Mouse (Mus musculus) kidney, embryonic 14.5 days (tissue): Measurements from ENCODE around the gene Psmd1. TPM values are rescaled to one million over a fixed set of nuclear protein-coding genes. Genes with fewer than 3 reads are reported as not detected.
A peak's percentile ranks its signal among the peaks of the same experiment; 100 is the strongest.

Source experiments
- ATAC-seq: fragments of 200-750 bp; cut with Nextera tagmentation; 2 replicates; pipeline ENCODE4 v1.8.0; 2017; ENCODE audit warnings: moderate number of reproducible peaks, mild to moderate bottlenecking, moderate TSS enrichment, moderate library complexity; ENCODE audit not compliant: low FRiP score, low TSS enrichment
- H3K27ac ChIP-seq: fragments of 300-500 bp; sonication (generic); 2 replicates; pipeline ENCODE4 v1.5.1; 2014; ENCODE audit warnings: low read depth, mild to moderate bottlenecking, low read length, moderate library complexity, mixed read lengths
- H3K27me3 ChIP-seq: fragments of 300-500 bp; sonication (generic); 2 replicates; pipeline ENCODE4 v1.6.1; 2014; ENCODE audit warnings: mild to moderate bottlenecking, low read length; ENCODE audit not compliant: control insufficient read depth, insufficient read depth
- H3K36me3 ChIP-seq: fragments of 300-500 bp; sonication (generic); 2 replicates; pipeline ENCODE4 v1.6.1; 2014; ENCODE audit warnings: low read length, mixed read lengths; ENCODE audit not compliant: control insufficient read depth, insufficient read depth
- H3K4me1 ChIP-seq: fragments of 300-500 bp; sonication (generic); 2 replicates; pipeline ENCODE4 v1.6.1; 2014; ENCODE audit warnings: low read length, mixed read lengths; ENCODE audit not compliant: control insufficient read depth, insufficient read depth
- H3K4me2 ChIP-seq: fragments of 300-500 bp; sonication (generic); replicated peaks from 2 replicates; pipeline ENCODE4 v1.6.1; 2014; ENCODE audit warnings: low read depth, mild to moderate bottlenecking, low read length
- H3K4me3 ChIP-seq: fragments of 300-500 bp; sonication (generic); 2 replicates; pipeline ENCODE4 v1.5.1; 2014; ENCODE audit warnings: mild to moderate bottlenecking, low read length
- H3K9ac ChIP-seq: fragments of 300-500 bp; sonication (generic); 2 replicates; pipeline ENCODE4 v1.6.1; 2014; ENCODE audit warnings: low read depth, mild to moderate bottlenecking, low read length, moderate library complexity
- H3K9me3 ChIP-seq: fragments of 300-500 bp; sonication (generic); 2 replicates; pipeline ENCODE4 v1.6.1; 2016; ENCODE audit warnings: low read length; ENCODE audit not compliant: control insufficient read depth
- WGBS: fragments of 180-500 bp; shearing (Covaris S2); extraction: QIAGEN DNeasy Blood & Tissue Kit; methylation state at CpG from one replicate; pipeline ENCODE4 v1.1.7; 2014; 5-methylcytosine and 5-hydroxymethylcytosine counted together
- polyA plus RNA-seq: library from polyadenylated mRNA; unstranded; fragments of >200 nt; fragmentation: Nextera tagmentation; extraction: Ambion mirVana; gene quantifications from 2 replicates; pipeline ENCODE4 v1.2.1, GENCODE M21; 2014

Psmd1 gene
- polyA plus RNA-seq, 1 experiment from 2014 or later, result 207 TPM

DNA sequence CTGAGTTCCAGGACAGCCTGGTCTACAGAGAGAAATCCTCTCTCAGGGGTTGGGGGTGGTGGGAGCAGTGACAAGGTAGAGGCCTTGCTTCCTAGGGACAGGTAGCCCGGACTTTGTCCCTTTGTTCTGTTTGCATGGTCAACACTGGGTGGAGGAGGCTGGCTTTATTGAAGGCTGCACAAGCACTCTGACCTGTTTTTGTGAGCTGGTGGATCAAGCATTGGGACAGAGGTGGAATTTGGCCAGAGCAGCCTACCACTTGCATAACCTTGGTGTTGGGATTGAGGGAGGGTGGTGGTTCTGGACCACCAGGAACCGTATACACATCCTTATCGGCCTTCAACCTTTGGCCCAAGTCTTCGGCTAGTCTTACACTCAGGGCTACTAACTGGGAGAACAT, 7.9 kb upstream of the Psmd1 start:
- H3K9ac ChIP-seq, result no peak overlapping the region
- no peak overlapping the region for H3K27ac ChIP-seq
- no peaks in the 10 kb centered on the region for H3K9me3 ChIP-seq
- no peak overlapping the region for H3K4me3 ChIP-seq
- no peaks in the 10 kb centered on the region for H3K4me1 ChIP-seq
- H3K4me2 ChIP-seq, result no peak overlapping the region
- WGBS, result 94% methylated on average over 4 of the region's 4 CpGs
- no peak for ATAC-seq
- no peaks in the 10 kb centered on the region for H3K27me3 ChIP-seq
- H3K36me3 ChIP-seq, result no peaks in the 10 kb centered on the region

DNA sequence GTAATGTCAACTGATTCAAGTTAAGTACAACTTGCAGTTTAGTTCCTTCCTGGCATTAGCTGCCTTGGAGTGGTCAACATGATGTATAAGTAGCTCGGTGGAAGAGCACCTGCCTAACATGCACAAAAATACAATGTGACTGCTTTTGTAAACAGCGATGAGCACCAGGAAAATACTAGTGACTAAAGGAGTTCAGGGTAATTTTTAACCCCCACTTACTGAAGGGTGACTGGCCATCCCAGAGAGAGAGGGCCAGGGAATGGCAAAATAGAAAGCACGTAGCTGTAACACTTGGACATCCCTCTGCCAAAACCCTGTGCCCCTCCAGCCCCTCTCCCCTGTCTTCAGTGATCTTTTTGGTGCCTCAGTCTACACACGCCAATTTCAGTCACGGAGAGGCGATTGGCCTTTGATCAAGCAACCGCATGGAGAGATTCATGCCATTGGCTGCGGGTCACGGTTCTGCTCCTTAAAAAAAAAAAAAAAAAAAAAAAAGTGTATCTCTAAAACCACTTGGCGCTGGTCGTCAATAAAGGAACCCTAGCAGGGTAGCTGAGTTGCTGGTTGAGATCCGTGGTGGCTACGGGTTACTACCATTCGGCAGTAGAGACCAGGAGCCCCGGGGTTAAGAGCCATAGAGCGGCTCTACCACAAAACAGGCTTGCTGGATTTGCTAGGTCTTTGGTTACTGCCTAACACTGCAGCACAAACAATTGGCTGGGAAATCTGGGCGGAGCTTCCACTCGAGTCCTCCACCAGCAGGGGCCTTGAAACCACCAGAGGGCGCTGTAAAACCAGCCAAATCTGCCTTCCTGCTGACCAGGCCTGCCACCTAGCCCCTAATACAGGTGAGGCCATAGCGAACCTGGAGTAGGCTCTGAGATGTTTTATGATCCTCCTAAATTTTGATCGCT, 5.1 kb upstream of the Psmd1 start:
- H3K4me1 ChIP-seq, result no peaks in the 10 kb centered on the region
- ATAC-seq, result peak; percentile 83
- H3K27me3 ChIP-seq, result no peaks in the 10 kb centered on the region
- H3K36me3 ChIP-seq, result no peaks in the 10 kb centered on the region
- H3K9me3 ChIP-seq, result no peaks in the 10 kb centered on the region
- H3K4me2 ChIP-seq, result peak overlapping the region; percentile 45
- 8% methylated on average over 21 of the region's 21 CpGs for WGBS
- peak overlapping the region; percentile 17 for H3K4me3 ChIP-seq
- no peak overlapping the region for H3K27ac ChIP-seq
- H3K9ac ChIP-seq, result peak overlapping the region; percentile 3; the same call in 1 of the 2 replicates

DNA sequence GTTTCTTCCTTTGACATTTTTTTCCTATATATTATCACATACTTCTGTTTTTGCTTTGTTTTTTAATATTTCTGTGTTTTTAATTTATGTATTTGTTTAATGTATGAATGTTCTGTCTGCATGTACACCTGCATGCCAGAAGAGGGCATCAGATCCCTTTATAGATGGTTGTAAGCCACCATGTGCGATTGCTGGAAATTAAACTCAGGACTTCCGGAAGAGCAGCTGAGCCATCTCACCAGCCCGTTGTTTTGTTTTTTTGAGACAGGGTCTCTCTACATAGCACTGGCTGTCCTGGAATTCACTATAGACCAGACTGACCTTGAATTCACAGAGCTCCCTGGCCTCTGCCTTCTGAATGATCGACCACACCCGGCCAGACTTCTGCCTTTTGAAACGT, 1.7 kb upstream of the Psmd1 start:
- WGBS, result 87% methylated on average over 6 of the region's 6 CpGs
- no peaks in the 10 kb centered on the region for H3K9me3 ChIP-seq
- no peak for ATAC-seq

DNA sequence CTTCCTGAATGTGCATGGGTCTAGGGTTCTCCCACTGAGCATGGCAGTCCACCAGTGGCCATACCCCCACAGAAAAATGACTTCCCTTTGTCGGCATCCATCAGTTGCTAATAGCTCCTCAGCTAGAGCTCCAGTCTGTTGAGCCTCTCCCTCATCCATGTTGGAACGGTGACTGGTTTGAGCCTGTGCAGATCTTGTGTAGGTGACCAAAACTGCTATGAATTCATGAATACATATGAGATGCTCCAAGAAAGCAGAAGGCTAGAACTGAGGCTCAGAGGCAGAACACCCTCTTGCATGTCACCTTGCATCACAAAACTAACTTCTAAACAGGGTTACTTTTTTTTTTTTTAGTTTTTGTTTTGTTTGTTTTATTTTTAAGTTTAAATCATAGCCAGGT, 12.4 kb downstream of the Psmd1 start:
- Histone ChIP-seq H3K4me1 (no peaks in the 10 kb centered on the region), H3K27me3 (no peaks in the 10 kb centered on the region), H3K27ac (no peak overlapping the region), H3K9ac (no peak overlapping the region), H3K9me3 (no peaks in the 10 kb centered on the region), H3K36me3 (peaks cover 70% of the 10 kb centered on the region), H3K4me2 (no peak overlapping the region), H3K4me3 (no peak overlapping the region)
- WGBS, result 92% methylated on average over 2 of the region's 2 CpGs
- no peak for ATAC-seq

More for the DNA sequence above, 1.7 kb upstream of the Psmd1 start:
- H3K4me2 ChIP-seq, result no peak overlapping the region
- H3K36me3 ChIP-seq, result no peaks in the 10 kb centered on the region; the same call in 1 of the 2 replicates
- no peak overlapping the region for H3K4me3 ChIP-seq
- no peak overlapping the region for H3K9ac ChIP-seq
- peaks cover 9% of the 10 kb centered on the region for H3K4me1 ChIP-seq
- no peaks in the 10 kb centered on the region for H3K27me3 ChIP-seq
- no peak overlapping the region for H3K27ac ChIP-seq

DNA sequence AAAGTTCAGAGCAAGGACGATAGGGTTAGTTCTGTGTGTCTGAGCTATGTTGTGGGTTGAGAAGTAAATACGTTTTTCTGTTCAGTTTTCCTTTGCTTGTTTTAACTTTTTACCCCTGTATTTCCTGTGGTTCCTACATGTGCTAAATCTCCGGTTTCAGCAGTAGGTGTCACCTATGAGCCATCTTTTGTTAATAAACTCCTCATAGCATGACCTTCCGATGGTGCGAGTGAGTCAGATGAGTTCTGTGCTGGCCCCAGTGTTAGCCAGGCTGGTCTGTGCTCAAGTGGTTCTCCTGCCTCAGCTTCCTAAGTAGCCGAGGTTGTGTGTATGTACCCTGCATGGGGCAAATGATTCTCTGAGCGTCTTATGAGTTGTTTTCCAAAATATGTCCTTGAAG, 30.2 kb downstream of the Psmd1 start:
- WGBS, result 87% methylated on average over 7 of the region's 7 CpGs
- no peaks in the 10 kb centered on the region for H3K27me3 ChIP-seq
- ATAC-seq, result no peak
- no peak overlapping the region for H3K9ac ChIP-seq
- H3K27ac ChIP-seq, result no peak overlapping the region
- H3K4me1 ChIP-seq, result no peaks in the 10 kb centered on the region
- H3K36me3 ChIP-seq, result peaks cover 66% of the 10 kb centered on the region
- no peak overlapping the region for H3K4me3 ChIP-seq
- no peaks in the 10 kb centered on the region for H3K9me3 ChIP-seq
- no peak overlapping the region for H3K4me2 ChIP-seq

DNA sequence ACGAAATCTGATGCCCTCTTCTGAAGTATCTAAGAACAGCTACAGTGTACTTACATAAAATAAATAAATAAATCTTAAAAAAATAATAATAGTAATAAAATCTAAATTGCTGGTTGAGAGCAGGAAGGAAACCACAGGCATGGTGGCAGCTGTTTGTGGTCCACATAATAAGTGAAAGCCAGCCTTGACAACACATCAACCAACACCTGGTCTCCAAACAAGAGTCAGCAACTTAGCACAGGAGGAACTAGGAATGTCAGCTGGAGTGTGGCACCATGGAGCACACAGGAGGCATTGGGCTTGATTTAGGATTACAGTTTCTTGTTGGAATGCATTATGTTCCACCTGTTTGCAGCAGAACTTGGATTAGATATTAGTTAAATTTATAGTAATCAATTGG, 40.9 kb downstream of the Psmd1 start:
- H3K4me2 ChIP-seq, result no peak overlapping the region
- no peaks in the 10 kb centered on the region for H3K27me3 ChIP-seq
- H3K27ac ChIP-seq, result no peak overlapping the region
- ATAC-seq, result no peak
- peaks cover 12% of the 10 kb centered on the region; the same call in 1 of the 2 replicates for H3K36me3 ChIP-seq
- 94% methylated on average over 1 of the region's 1 CpGs for WGBS
- H3K9me3 ChIP-seq, result no peaks in the 10 kb centered on the region
- no peaks in the 10 kb centered on the region for H3K4me1 ChIP-seq
- no peak overlapping the region for H3K4me3 ChIP-seq
- H3K9ac ChIP-seq, result no peak overlapping the region

DNA sequence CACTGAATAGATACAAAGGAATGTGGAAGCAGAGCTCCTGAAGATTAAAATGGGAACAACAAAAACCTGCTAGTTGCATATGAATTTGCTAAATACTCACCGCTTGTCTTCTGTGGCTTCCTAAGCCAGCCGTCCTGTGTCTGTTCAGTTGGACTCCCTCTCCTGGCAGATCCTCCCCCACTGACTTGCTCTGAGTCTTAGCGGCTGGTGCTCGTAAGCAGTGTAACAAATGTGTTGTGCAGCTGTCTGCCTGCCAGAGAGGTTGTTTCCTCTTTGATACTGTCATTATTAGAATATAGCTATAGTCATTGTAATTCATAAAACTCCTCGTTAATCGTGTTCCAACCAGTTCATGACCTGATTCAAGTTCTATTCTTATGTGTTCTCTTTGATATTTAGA, 47.6 kb downstream of the Psmd1 start, which contains the start of gene Htr2b:
Gene Htr2b (minus strand): TSS at position 192 of the 400 bp plus-strand sequence.
- no peak within 1 kb of the TSS for H3K27ac ChIP-seq
- H3K4me2 ChIP-seq, result no peak within 1 kb of the TSS
- WGBS, result 32% methylated on average over 6 of the region's 6 CpGs

DNA sequence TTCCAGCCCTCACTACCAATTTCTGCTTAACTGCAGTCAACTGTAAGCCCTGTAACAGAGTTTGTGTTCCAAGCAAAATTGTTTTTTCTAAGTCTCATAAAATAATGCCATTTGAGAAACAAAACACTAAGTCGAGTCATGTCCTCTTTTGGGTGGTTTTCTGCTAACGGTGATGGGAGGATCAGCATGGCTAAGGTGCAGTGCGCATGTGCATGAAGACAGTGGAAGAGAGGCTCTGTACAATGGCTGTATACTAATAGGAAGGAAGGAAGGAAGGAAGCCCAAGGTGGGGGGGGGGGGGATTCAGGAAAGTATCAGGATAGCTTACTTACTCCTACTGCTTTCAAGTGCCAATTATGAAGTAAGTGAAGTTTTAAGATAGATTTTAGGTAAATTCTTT, 50.0 kb downstream of the Psmd1 start:
- Histone ChIP-seq H3K36me3 (peaks cover 22% of the 10 kb centered on the region), H3K9ac (no peak overlapping the region), H3K27me3 (no peaks in the 10 kb centered on the region), H3K9me3 (no peaks in the 10 kb centered on the region), H3K4me3 (no peak overlapping the region), H3K4me1 (0 out of 2 replicates have a peak, but pooled peaks cover 5% of the 10 kb centered on the region), H3K27ac (no peak overlapping the region), H3K4me2 (no peak overlapping the region)
- no peak for ATAC-seq
- WGBS, result 79% methylated on average over 3 of the region's 3 CpGs

More for the DNA sequence above, 47.6 kb downstream of the Psmd1 start, which contains the start of gene Htr2b:
- Histone ChIP-seq H3K9me3 (no peaks in the 10 kb centered on the region), H3K4me3 (no peak within 1 kb of the TSS), H3K27me3 (no peaks in the 10 kb centered on the region), H3K36me3 (peaks cover 4% of the 10 kb centered on the region), H3K9ac (no peak within 1 kb of the TSS), H3K4me1 (0 out of 2 replicates have a peak, but pooled peaks cover 5% of the 10 kb centered on the region)
- 0 out of 2 replicates have a peak, but pooled peaks have one; percentile 80 for ATAC-seq

DNA sequence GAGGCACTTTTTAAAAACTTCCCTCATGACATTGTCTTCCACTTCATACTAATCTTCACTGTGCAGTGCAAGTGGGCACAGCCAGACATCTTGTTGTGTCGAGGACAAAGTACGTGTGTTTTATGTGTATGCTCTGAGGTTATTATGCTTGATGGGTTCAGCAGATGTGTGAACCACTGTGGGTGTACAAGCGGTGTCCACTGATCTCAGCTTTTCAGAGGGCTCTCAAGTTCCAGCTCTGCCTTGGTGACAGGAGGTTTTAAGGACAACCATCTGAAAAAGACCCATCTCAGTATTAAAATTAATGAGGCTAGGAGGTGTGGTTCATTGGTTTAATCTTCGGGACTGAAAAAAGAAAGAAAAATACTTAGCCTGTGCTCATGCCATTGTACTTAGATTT, 55.4 kb downstream of the Psmd1 start:
- Histone ChIP-seq H3K27ac (peak overlapping the region; percentile 63; the same call in 1 of the 2 replicates), H3K27me3 (no peaks in the 10 kb centered on the region), H3K9me3 (no peaks in the 10 kb centered on the region), H3K9ac (no peak overlapping the region), H3K4me3 (no peak overlapping the region), H3K36me3 (peaks cover 53% of the 10 kb centered on the region), H3K4me1 (no peaks in the 10 kb centered on the region), H3K4me2 (no peak overlapping the region)
- peak; percentile 92 for ATAC-seq
- 57% methylated on average over 4 of the region's 4 CpGs for WGBS
